Mouse (Mus musculus) embryonic fibroblast, embryonic 13.5 days (primary cell): ENCODE data around the gene Vgll3.

Experiments used
- CTCF ChIP-seq: IDR thresholded peaks from 2 replicates; pipeline ENCODE4 v1.5.1; 2011; ENCODE audit warnings: mild to moderate bottlenecking, control low read depth, low read length, moderate library complexity, borderline replicate concordance; ENCODE audit not compliant: insufficient read depth
- POLR2A ChIP-seq: IDR thresholded peaks from 2 replicates; pipeline ENCODE4 v1.6.1; 2011; ENCODE audit warnings: low read depth, mild to moderate bottlenecking, control low read depth, low read length, moderate library complexity

GRCm38 (mm10) chr16:65888940-65889339, 73.9 kb downstream of the Vgll3 start:
- TF ChIP-seq CTCF, result no peak
- no peak for TF ChIP-seq POLR2A
